Mouse (Mus musculus): ENCODE data around the gene Carmil3. TPM values are rescaled to one million over a fixed set of nuclear protein-coding genes. Genes with fewer than 3 reads are reported as not detected.

The Carmil3 gene
- polyA plus RNA-seq, 1 experiment from 2014 or later: 2.5 TPM

DNA sequence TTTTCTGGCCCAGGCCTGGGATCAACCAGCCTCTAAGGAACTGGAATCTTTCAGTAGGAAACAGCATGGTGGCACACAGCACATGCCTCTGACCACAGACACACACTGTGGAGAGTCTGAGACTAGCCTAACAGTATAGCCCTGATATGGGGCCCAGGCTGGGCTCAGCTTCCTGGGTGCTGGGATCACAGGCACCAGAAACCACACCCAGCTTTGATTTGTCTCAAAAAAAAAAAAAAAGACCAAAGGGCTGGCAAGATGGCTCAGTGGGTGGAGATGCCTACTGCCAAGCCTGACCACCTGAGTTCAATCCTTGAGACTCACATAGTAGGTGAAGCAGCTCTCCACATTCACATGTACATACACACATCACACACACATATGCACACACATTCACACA lies 64.2 kb downstream of the Carmil3 start:
- no peak for DNase-seq (ENCODE audit: low spot score)
- Histone ChIP-seq H3K27ac (ENCODE audit: low read depth) (no peak overlapping the region), H3K4me3 (ENCODE audit: low read depth, low read length) (no peak overlapping the region), H3K36me3 (ENCODE audit: control insufficient read depth, insufficient read depth, low read length) (peaks cover 8% of the 10 kb centered on the region), H3K9ac (ENCODE audit: low read length) (no peak overlapping the region), H3K9me3 (ENCODE audit: control insufficient read depth, low read length) (no peaks in the 10 kb centered on the region), H3K4me1 (replicated peaks; ENCODE audit: control insufficient read depth, insufficient read depth, low read length) (0 out of 2 replicates have a peak, but pooled peaks cover 10% of the 10 kb centered on the region), H3K27me3 (replicated peaks; ENCODE audit: control insufficient read depth, insufficient read depth, low read length) (no peaks in the 10 kb centered on the region), H3K4me2 (ENCODE audit: low read length) (no peak overlapping the region)
- no peak for ATAC-seq (replicated peaks; ENCODE audit: low FRiP score, low TSS enrichment, low read depth)

DNA sequence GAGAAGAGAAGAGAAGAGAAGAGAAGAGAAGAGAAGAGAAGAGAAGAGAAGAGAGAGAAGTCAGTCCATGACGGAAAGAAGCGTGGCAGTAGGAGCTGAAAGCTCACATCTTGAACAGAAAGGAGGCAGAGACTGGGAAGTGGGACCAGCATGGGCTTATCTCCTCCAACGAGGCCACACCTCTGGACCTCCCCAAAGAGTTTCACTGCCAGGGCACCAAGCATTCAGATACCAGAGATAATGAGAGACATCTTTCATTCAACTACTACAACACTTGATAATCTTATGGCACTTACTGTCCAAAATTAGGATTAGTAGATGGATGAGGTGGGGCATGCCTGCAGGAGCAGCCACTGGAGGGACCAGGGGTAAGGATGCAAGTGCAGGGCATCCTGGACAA lies 65.3 kb downstream of the Carmil3 start:
- WGBS: 79% methylated on average over 3 of the region's 3 CpGs
- no peak for DNase-seq (ENCODE audit: low spot score)
- Histone ChIP-seq H3K36me3 (ENCODE audit: control insufficient read depth, insufficient read depth, low read length) (no peaks in the 10 kb centered on the region), H3K4me2 (ENCODE audit: low read length) (no peak overlapping the region), H3K27ac (ENCODE audit: low read depth) (no peak overlapping the region), H3K27me3 (replicated peaks; ENCODE audit: control insufficient read depth, insufficient read depth, low read length) (no peaks in the 10 kb centered on the region), H3K9me3 (ENCODE audit: control insufficient read depth, low read length) (no peaks in the 10 kb centered on the region), H3K9ac (ENCODE audit: low read length) (no peak overlapping the region), H3K4me1 (replicated peaks; ENCODE audit: control insufficient read depth, insufficient read depth, low read length) (0 out of 2 replicates have a peak, but pooled peaks cover 10% of the 10 kb centered on the region), H3K4me3 (ENCODE audit: low read depth, low read length) (no peak overlapping the region)
- no peak for ATAC-seq (replicated peaks; ENCODE audit: low FRiP score, low TSS enrichment, low read depth)

GRCm38 (mm10) chr14:55557003-55557402 lies 66.6 kb downstream of the Carmil3 start:
- no peak overlapping the region for H3K4me3 ChIP-seq (ENCODE audit: low read depth, low read length)
- ATAC-seq (replicated peaks; ENCODE audit: low FRiP score, low TSS enrichment, low read depth) (no peak), DNase-seq (ENCODE audit: low spot score) (peak; percentile 84)
- WGBS: 28% methylated on average over 5 of the region's 5 CpGs
- H3K4me2 ChIP-seq (ENCODE audit: low read length): no peak overlapping the region
- 0 out of 2 replicates have a peak overlapping the region, but pooled peaks have one; percentile 43 for H3K27ac ChIP-seq (ENCODE audit: low read depth)
- no peaks in the 10 kb centered on the region for H3K27me3 ChIP-seq (replicated peaks; ENCODE audit: control insufficient read depth, insufficient read depth, low read length)
- H3K9ac ChIP-seq (ENCODE audit: low read length): no peak overlapping the region
- no peaks in the 10 kb centered on the region for H3K9me3 ChIP-seq (ENCODE audit: control insufficient read depth, low read length)
- peaks cover 20% of the 10 kb centered on the region for H3K4me1 ChIP-seq (replicated peaks; ENCODE audit: control insufficient read depth, insufficient read depth, low read length)
- H3K36me3 ChIP-seq (ENCODE audit: control insufficient read depth, insufficient read depth, low read length): no peaks in the 10 kb centered on the region

DNA sequence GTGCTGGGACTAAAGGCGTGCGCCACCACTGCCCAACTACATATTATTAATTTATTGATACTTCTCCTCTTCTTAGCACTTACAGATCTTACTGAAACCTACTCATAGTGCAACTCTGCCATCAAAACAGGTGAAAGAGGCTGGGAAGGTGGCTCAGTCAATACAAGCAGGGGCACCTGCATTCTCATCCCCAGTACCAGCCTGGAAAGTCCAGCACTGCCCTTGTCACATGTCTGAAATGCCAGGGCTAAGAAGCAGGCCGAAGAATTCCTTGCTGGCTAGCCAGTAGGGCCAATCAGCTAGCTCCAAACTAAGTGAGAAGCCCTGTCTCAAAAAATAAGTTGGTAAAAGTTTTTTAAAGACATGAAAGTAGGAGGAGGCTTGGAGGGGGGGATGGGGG lies 67.1 kb downstream of the Carmil3 start:
- Histone ChIP-seq H3K9me3 (ENCODE audit: control insufficient read depth, low read length) (no peaks in the 10 kb centered on the region), H3K4me2 (ENCODE audit: low read length) (no peak overlapping the region), H3K9ac (ENCODE audit: low read length) (no peak overlapping the region), H3K4me3 (ENCODE audit: low read depth, low read length) (no peak overlapping the region), H3K36me3 (ENCODE audit: control insufficient read depth, insufficient read depth, low read length) (no peaks in the 10 kb centered on the region), H3K27me3 (replicated peaks; ENCODE audit: control insufficient read depth, insufficient read depth, low read length) (no peaks in the 10 kb centered on the region), H3K4me1 (replicated peaks; ENCODE audit: control insufficient read depth, insufficient read depth, low read length) (peaks cover 20% of the 10 kb centered on the region), H3K27ac (ENCODE audit: low read depth) (no peak overlapping the region)
- DNase-seq (ENCODE audit: low spot score) (no peak), ATAC-seq (replicated peaks; ENCODE audit: low FRiP score, low TSS enrichment, low read depth) (no peak)
- WGBS: 86% methylated on average over 3 of the region's 3 CpGs

Other genes with a start within 250 kb of the Carmil3 start
- 61.0 and 72.1 TPM in 2 replicates for gene Dhrs4, start 11.9 kb upstream of the Carmil3 start, polyA plus RNA-seq (2014; fragmentation: Nextera tagmentation; extraction: Ambion mirVana)
- 0.37 and 0.48 TPM in 2 replicates for gene Cpne6, start 19.8 kb downstream of the Carmil3 start, polyA plus RNA-seq (2014; fragmentation: Nextera tagmentation; extraction: Ambion mirVana)
- not detected in 2 replicates for gene Nrl, start 34.3 kb downstream of the Carmil3 start, polyA plus RNA-seq (2014; fragmentation: Nextera tagmentation; extraction: Ambion mirVana)
- gene Pck2, start 49.6 kb downstream of the Carmil3 start, polyA plus RNA-seq (2014; fragmentation: Nextera tagmentation; extraction: Ambion mirVana): 42.8 and 47.4 TPM in 2 replicates
- gene Dcaf11, start 69.4 kb downstream of the Carmil3 start, polyA plus RNA-seq (2014; fragmentation: Nextera tagmentation; extraction: Ambion mirVana): 70.9 and 71.5 TPM in 2 replicates
- 0.64 and 0.81 TPM in 2 replicates for gene A730061H03Rik, start 69.8 kb downstream of the Carmil3 start, polyA plus RNA-seq (2014; fragmentation: Nextera tagmentation; extraction: Ambion mirVana)
- 0.19 and 0.43 TPM in 2 replicates for gene Fitm1, start 85.0 kb downstream of the Carmil3 start, polyA plus RNA-seq (2014; fragmentation: Nextera tagmentation; extraction: Ambion mirVana)
- 200 TPM in 2 replicates for gene Psme1, start 87.5 kb downstream of the Carmil3 start, polyA plus RNA-seq (2014; fragmentation: Nextera tagmentation; extraction: Ambion mirVana)
- gene Emc9, start 94.7 kb downstream of the Carmil3 start, polyA plus RNA-seq (2014; fragmentation: Nextera tagmentation; extraction: Ambion mirVana): 6.3 and 7.0 TPM in 2 replicates
- 331 and 332 TPM in 2 replicates for gene Psme2, start 100.5 kb downstream of the Carmil3 start, polyA plus RNA-seq (2014; fragmentation: Nextera tagmentation; extraction: Ambion mirVana)
- 15.9 and 20.1 TPM in 2 replicates for gene Rnf31, start 101.1 kb downstream of the Carmil3 start, polyA plus RNA-seq (2014; fragmentation: Nextera tagmentation; extraction: Ambion mirVana)
- 8.9 and 9.1 TPM in 2 replicates for gene Irf9, start 112.9 kb downstream of the Carmil3 start, polyA plus RNA-seq (2014; fragmentation: Nextera tagmentation; extraction: Ambion mirVana)
- 6.2 and 8.1 TPM in 2 replicates for gene Rec8, start 127.4 kb downstream of the Carmil3 start, polyA plus RNA-seq (2014; fragmentation: Nextera tagmentation; extraction: Ambion mirVana)
- gene Ipo4, start 145.3 kb downstream of the Carmil3 start, polyA plus RNA-seq (2014; fragmentation: Nextera tagmentation; extraction: Ambion mirVana): 93.6 and 95.7 TPM in 2 replicates
- 1.6 and 1.9 TPM in 2 replicates for gene Gm49378, start 147.2 kb downstream of the Carmil3 start, polyA plus RNA-seq (2014; fragmentation: Nextera tagmentation; extraction: Ambion mirVana)
- 112 and 114 TPM in 2 replicates for gene Tm9sf1, start 153.2 kb downstream of the Carmil3 start, polyA plus RNA-seq (2014; fragmentation: Nextera tagmentation; extraction: Ambion mirVana)
- gene Tssk4, start 159.5 kb downstream of the Carmil3 start, polyA plus RNA-seq (2014; fragmentation: Nextera tagmentation; extraction: Ambion mirVana): 1.7 and 1.9 TPM in 2 replicates
- gene Mdp1, start 169.9 kb downstream of the Carmil3 start, polyA plus RNA-seq (2014; fragmentation: Nextera tagmentation; extraction: Ambion mirVana): 53.8 and 58.9 TPM in 2 replicates
- 53.5 and 62.5 TPM in 2 replicates for gene Gmpr2, start 181.3 kb downstream of the Carmil3 start, polyA plus RNA-seq (2014; fragmentation: Nextera tagmentation; extraction: Ambion mirVana)
- gene Nedd8, start 181.5 kb downstream of the Carmil3 start, polyA plus RNA-seq (2014; fragmentation: Nextera tagmentation; extraction: Ambion mirVana): 547 and 563 TPM in 2 replicates
- 46.4 and 49.1 TPM in 2 replicates for gene Tinf2, start 191.2 kb downstream of the Carmil3 start, polyA plus RNA-seq (2014; fragmentation: Nextera tagmentation; extraction: Ambion mirVana)
- 1.3 and 1.6 TPM in 2 replicates for gene Tgm1, start 223.3 kb downstream of the Carmil3 start, polyA plus RNA-seq (2014; fragmentation: Nextera tagmentation; extraction: Ambion mirVana)
- gene Rabggta, start 231.6 kb downstream of the Carmil3 start, polyA plus RNA-seq (2014; fragmentation: Nextera tagmentation; extraction: Ambion mirVana): 29.7 and 32.7 TPM in 2 replicates

Measured in intestine, embryonic 14.5 days (tissue).